Mouse (Mus musculus) CH12F3 (cell line): Measurements from ENCODE around the gene Kcna3.

Source experiments
- in situ Hi-C: fragments of 300-500 bp; cut with MboI; formaldehyde crosslinking; loops from 2 replicates; pipeline ENCODE4 v1.14.3; 2020; ENCODE audit warnings: low sequenced_read_pairs

Gene Kcna3

GRCm38 (mm10) chr3:107035521-107036457 is at the start of gene Kcna3:
Gene Kcna3, plus strand, starts transcription at chr3:107036169.
- in situ Hi-C loops, result no loop called here

DNA sequence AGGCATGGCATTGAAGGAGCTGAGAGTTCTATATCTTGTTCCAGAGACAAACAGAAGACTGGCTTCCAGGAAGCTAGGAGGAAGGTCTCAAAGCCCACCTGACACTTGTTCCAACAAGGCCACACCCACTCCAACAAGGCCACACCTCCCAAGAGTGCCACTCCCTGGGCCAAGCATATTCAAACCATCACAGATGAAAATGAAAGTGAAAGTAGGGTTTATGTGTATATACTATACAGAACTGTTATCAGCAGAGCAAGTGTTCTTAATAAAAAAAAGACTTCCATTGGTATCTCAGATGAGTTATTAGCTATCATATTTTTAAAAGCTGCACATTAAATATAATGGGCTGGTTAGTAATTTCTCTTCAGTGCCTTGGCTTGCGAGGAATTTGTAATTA is 44.6 kb upstream of the Kcna3 start:
- in situ Hi-C loops, result no loop called here

DNA sequence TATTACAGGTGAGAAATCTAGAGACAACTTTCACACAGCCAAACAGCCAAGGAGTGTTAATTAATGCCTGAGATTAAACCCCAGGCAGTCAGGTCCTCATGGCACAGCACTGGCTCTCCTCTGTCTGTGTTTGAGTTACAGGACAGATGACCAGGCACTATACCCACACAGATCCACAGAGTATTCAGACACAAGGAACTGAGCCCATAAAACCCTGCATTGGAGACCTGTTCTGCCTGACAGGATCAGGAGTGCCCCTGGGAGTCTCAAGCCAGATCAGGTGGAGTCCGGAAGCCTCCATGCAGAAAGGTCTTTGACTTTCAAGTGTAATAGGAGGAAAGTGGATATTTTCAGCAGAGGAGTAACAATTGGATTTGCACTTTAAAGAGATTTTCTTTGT is 40.6 kb upstream of the Kcna3 start:
- in situ Hi-C loops, result no loop called here

- in situ Hi-C loops, result no loop called here
Measured at GRCm38 (mm10) chr3:106996186-106996585, 39.8 kb upstream of the Kcna3 start.

DNA sequence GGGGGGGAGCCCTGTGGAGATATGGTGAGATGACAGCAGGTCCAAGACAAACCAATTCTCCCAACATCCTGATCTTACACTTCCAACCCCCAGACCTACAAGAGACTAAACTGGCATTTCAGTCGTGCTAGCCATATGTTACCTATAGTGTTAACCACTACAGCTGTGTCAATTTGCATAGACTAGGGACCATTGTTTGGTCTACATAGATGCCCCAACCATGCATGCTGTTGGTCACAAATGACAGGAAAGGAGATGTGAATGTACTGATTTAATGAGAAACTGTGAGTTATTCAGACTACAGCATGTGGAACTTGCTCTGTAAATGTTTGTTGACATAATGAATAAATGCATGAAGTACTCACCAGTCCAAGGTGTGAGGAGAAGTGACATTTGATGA is 37.6 kb upstream of the Kcna3 start:
- in situ Hi-C loops, result no loop called here

DNA sequence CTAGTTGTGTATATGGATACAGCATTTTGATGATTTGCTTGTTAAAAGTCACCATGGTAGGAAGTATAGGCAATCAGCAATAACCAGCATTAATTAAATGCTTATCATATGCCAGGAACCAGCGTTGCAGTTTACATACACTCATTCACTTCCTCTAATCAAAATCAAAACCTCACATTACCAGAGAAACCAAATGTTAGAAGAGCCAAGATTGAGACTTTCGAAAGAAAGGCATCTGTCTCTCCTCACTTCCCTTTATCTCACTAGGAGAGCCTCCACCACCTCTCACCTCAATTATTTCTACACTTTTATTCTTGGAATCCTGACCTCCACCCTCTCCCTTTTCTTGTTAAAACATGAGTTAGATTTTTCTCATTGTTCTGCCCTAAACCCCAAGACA is 35.8 kb upstream of the Kcna3 start:
- in situ Hi-C loops, result no loop called here

- in situ Hi-C loops, result no loop called here
Measured at GRCm38 (mm10) chr3:107002249-107003123, 33.5 kb upstream of the Kcna3 start.

- in situ Hi-C loops, result no loop called here
Measured at GRCm38 (mm10) chr3:107009329-107010076, 26.5 kb upstream of the Kcna3 start.

DNA sequence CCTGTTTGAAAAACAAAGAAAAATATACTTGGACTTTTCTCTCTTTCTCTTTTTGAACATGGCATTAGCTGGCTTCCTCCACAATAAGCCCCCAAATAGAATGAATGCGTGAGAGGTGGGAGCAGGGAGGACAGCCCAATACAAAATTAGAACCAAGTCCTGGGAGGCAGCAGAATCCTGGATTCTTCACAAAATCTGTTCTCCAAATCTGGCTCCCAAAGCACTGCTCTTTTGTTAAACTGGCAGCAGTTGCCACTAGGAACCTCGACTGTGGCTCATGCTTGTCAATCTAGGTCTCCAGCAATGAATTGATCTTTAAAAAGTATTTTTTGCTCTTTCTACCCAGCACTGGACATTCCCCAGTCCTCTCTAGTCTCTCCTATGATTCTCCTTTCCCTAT is 17.7 kb upstream of the Kcna3 start:
- in situ Hi-C loops, result no loop called here

DNA sequence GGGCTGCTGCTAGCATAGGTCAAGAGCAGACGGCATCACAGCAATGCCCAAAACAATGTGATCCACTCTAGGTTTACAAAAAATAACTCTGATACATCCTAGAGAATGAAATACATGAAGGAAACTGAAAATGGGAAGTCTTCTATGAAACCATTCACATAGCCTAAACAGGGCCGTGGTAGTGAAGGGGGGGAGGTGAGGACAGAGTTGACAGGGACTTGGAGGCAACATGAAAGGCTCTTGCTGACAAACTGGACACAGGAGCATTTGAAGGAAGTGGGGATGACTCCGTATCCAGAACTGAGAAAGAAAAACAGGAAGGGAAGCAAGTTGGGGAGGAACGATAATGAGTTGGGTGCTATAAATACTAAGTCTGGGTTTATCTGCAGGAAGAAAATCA is 4.4 kb upstream of the Kcna3 start:
- in situ Hi-C loops, result no loop called here

DNA sequence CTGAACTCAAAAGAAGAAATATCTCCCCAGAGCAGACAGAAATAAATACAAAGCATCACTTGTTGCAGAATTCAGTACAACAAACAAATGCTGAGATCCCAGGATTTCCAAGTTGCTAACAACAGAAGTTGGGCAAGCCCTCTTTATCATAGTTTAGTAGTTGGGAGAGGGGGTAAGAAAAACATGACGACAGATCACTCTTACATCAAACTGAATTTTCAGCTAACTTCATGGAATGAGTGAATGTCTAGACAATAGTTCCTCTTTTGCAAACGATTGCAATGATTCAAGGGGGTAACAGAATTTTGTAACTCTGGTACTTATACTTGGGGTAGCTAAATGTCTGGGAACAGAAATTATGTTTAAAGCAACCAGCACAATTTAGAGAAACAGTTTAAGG is 1.2 kb upstream of the Kcna3 start:
- in situ Hi-C loops, result no loop called here

- in situ Hi-C loops, result no loop called here
Measured at GRCm38 (mm10) chr3:107036458-107037039, 580 bp downstream of the Kcna3 start.

DNA sequence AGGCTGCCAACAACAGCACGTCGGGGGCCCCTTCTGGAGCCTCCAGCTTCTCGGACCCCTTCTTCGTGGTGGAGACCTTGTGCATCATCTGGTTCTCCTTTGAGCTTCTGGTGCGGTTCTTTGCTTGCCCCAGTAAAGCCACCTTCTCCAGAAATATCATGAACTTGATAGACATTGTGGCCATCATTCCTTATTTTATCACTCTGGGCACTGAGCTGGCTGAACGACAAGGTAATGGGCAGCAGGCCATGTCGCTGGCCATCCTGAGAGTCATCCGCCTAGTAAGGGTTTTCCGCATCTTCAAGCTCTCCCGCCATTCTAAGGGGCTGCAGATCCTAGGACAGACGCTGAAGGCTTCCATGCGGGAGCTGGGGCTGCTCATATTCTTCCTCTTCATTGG is 1.1 kb downstream of the Kcna3 start:
- in situ Hi-C loops, result no loop called here

DNA sequence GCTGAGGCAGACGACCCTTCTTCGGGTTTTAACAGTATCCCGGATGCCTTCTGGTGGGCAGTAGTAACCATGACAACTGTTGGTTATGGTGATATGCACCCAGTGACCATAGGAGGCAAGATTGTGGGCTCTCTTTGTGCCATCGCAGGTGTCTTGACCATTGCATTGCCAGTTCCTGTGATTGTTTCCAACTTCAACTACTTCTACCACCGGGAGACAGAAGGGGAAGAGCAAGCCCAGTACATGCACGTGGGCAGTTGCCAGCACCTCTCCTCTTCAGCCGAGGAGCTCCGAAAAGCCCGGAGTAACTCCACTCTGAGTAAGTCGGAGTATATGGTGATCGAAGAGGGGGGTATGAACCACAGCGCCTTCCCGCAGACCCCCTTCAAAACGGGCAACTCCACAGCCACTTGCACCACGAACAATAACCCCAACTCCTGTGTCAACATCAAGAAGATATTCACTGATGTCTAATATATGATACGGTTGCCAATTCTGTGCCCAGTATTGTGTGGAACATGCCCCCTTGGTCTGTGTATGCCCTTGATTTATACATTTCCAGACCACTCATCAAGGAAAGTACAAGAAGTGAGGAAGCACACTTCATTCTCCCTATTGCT is 1.7 kb downstream of the Kcna3 start:
- in situ Hi-C loops, result no loop called here

DNA sequence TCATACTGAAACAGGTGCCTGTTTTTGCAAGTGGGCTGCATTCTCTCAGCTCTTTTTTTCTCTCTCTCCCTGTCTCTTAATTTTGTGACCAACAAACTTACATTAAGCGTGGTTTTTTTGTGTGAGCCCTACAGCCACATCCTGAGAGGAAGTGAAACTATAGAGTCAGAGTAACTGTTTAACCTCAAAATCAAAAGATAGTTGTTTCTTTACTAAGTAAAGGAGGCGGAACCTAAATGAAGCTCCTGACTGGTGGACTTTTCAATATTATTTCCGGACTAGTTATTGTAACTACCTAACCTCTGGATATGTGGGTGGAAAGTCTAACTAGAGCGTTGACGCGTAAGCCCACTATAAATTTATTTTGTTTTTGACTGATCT is 2.2 kb downstream of the Kcna3 start:
- in situ Hi-C loops, result no loop called here

GRCm38 (mm10) chr3:107038661-107039223 is 2.8 kb downstream of the Kcna3 start:
- in situ Hi-C loops, result no loop called here

DNA sequence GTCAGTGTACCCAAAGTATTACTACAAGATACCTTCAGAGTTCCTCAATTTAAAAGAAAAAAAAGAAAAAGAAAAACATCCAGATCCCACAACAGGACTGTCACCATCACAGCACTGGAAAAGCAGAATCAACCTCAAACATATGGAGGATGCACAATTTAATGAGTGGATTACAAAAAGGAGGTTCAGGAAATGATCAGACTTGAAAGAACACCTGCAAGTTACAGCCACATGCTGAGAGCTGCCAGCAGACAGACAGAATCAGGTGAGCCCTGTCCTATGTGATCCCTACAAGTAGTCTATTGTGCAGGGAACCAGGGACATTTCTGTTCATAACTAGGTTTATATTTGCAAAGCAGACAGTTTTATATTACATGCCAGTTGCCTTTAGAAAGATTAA is 3.3 kb downstream of the Kcna3 start:
- in situ Hi-C loops, result no loop called here

- in situ Hi-C loops, result no loop called here
Measured at GRCm38 (mm10) chr3:107040408-107040807, 4.4 kb downstream of the Kcna3 start.

DNA sequence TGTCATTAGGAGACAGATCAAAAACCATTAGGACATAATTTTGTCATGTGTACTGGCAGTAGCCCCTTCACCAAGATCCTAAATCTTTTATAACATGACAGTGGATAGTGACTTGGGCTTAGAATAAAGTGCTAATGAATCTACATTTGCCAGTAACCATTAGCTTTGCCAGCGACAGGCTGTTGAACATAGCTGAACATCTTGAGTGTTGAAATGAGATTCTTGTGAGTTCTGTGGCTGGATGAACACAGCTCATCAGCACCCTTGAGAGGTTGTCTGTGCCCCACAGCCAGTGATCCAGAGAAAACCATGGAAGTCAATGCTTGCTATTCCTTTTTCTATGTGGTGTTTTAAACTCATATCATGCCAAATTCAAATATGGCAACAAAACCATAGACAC is 5.7 kb downstream of the Kcna3 start:
- in situ Hi-C loops, result no loop called here

DNA sequence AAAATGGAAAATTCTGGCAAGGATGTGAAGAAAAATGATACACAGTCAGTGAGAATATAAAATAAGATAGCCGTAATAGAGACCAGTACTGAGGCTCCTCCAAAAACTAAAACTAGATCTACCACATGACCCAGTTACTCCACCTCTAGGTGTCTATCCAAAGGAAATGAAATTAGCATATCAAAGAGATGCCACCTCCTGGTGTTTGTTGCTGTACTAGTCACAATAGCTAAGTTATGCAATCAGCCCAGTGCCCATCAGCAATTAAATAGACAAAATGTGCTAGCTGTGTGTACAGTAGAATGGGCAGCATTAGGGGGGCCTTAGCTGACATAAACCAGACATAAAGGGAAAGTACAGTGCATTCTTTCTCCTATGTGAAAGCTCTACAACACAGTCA is 25.5 kb downstream of the Kcna3 start:
- in situ Hi-C loops, result no loop called here
